Mouse (Mus musculus) embryo, embryonic 9.5 days (tissue): ENCODE data around the gene Npas3.
"Not testable (repeated sequence)": the region's sequence is repeated elsewhere in the genome, so short reads cannot be mapped to it uniquely, and the experiment has no call there.

Experiments used
- DNase-seq: peaks from one replicate; pipeline ENCODE4 v3.0.0-alpha.2; 2017; ENCODE audit errors: extremely low spot score

The Npas3 gene

DNA sequence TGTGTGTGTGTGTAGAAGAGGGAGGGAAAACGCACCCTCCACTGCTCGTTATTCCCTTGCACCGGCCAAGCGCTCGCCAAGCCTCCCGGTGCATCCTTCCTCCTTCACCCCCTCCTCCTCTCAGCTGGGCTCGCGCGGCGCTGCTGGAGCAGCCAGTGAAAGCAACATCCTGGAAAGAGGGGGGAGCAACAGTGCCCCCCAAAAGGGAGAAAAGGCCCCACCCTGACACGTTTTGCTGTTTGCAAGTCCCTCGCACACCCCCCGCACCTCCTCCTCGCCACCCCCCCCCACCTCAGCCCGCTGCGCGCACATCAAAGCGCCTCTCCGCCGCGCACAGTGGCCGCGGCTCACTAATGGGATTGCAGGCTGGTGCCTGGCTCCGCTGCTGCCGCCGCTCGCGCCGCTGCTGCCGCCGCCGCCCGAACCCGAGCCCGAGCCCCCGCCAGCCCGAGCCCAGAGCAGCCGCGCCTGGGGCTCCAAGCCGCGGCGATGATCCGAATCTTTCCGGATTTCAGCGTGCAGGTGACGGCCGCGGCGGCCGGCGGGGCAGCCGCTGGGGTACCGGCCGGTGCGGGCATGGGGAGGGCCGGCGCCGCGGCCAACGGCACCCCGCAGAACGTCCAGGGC, at the start of gene Npas3:
Gene Npas3 (plus strand): TSS at position 577 of the 627 bp plus-strand sequence.
- DNase-seq, result peak; percentile 82

DNA sequence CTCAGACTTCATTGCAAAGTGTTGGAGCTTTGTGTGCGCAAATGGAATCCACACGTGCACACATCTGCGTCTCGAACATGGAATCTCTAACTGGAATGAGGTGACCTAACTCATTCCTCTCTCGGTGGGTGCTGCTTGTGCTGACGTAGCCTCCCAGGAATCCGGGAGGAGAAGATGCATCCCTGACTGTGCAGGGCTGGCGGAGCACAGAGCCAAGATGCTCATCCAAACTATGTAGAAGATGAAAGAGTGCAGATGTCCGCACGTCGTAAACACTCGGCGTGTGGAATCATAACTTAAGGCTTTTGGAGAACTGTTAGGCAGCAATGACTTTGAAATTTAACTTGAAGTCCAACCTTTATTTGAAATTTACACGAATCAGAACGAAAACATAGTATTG, 31.3 kb upstream of the Npas3 start:
- DNase-seq, result no peak

DNA sequence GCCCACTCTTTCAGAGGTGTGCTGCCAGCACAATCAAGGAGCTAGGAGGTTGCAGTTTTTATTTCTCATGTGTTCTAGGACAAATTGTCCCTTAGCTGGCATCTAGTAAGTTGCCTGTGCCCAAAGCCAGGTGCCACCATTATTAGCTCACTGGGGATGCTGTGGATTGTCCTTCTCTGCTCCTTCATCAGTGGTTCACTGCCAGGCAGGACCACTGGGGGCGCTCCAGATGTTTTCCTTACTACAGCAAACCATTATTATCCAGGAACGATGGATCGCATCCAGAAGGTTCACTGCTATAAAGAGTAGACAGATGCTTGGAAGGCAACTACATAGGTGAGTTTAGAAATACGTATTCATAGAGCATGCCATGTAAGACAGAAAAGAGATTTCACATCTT, 25.7 kb upstream of the Npas3 start:
- DNase-seq, result no peak

DNA sequence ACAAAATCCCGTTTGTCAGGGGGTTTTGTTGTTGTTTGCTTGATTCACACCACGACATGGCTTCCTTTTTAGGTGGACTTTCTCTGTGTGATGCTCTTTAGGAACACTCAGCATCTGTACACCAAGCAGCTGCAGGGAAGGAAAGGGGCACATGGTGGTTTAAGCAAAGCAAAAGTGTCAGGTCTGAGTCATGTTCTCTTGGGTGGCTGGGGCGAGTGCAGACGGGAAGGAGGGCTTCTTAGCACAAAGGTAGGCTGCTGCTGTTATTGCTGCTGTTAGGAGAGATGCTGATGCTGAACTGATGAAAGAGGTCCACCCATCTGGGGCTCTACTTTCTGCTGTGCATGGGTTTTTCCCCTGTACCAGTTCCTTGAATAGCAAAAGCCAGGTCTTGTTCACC, 21.1 kb upstream of the Npas3 start:
- no peak for DNase-seq

DNA sequence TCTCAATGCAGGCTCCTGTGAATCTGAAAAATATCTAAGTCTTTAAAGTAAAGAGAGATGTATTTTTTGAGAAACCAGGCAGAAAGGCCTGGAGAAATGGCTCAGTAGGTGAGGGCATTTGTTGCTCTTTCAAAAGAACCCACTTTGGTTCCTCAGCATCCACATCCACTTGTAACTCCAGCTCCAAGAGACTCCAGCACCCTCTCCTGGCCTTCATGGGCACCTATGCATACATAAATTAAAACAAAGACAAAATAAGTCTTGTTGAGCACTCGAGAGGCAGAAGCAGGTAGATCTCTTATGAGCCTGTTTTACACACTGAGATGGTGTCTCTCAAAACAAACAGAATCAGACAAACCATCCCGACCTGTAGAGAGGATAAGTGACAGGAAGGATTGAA, 19.1 kb upstream of the Npas3 start:
- DNase-seq, result no peak

DNA sequence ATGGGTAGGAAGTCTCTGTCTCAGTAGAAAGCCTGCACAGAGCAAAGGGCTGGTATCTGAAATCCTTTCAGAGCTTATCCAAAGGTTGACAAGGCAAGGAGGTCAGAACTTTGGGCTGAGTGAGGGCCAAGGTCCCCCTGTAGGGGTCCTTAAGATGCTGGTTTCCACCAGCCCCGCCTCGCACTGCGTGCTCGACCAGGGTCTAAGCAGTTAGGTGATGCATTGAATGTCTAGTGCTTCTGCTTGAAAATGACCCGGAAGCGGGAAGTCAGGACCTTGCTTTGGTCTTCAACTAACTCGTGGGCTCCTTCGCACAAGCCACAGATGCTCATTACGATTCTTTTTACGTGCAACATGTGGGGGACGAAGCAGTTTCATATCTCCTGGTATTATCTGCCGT, 2.3 kb upstream of the Npas3 start:
- peak; percentile 27 for DNase-seq

DNA sequence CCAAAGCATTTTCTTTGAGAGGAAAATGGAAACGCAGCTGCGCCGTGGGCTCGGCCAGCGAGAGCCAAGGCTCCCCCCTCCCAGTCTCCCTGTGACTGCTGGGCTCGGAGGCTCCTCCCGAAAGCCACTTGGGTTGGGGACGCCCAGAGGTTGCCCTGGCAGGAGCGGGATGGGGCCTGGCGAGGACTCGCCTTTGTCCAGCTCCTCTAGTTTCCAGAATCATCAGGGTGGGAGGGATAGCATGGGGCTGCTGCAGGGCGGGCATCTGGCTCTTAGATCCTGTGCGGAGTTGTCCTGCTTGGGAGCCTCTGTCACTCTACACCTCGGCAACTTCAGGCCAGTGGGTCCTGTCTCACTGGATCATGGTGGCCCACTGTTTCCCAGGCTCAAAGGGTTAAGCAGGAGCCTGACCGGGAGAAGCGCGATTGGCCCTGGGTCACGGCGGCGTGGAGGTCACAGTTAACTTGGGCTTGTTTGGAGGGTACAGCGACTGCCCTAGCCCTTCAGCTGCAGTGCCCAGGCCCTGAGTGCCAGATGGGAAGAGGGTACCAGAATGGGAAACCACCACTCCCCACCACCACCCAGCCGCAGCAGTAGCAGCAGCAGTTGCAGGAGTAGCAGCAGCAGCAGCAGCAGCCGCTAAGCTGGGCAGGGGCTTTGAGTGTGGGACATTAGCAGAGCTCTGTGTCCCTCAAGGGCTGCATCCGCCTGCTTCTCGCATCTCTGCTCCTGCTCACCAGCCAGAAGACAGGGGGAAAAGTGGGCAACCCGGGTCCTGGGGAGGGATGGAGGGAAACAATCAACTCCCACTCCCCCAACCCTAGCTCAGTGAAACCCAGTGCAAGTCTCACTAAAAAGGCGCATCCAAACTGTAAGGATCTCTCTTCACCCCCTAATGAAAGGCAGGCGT, 1.6 kb upstream of the Npas3 start:
- peak; percentile 74 for DNase-seq

DNA sequence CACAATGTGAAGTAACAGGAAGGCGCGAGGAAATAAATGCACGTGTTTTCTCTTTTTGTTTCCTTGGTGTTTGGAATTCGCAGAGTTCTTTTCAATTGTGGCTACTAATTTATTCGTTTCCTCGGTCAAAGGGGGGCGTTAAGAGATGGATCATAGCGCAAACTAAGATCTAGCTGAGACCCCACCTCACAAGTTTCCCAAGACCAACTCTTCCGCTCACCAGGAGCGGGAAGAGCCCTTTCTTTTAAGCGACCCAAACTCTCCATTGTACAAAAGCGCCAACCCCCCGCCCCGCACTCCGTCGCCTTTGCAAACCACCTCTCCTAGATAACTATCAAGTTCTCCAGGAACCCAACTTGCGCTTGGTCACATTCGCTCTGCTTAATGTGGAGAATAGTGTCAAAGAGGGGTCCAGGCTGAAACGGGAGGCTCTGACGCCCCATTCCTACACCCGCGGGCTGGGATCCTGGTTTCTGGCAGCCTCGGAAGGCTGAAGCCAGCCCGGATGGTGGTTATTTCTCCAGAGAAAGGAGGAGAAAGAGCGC, 914 bp upstream of the Npas3 start:
- peak; percentile 63 for DNase-seq

DNA sequence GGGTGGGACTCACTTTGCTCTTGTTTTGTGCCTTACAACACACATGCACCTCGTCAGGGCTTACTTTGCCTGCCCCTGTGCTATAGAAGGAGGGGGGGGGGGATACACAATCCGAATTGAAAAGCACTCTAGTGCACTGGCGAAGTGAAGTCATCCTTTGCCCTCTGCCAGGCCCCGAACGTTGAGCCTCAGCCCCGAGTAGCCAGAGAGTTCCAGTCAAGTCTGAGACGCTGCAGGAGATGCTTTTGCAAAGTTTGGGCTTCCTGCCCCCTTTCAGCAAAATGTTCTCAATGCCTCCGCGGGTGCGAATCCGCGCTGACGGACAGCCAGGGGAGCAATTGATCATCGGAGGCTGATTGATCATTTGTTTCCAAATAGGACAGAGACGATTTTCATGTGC, 319 bp downstream of the Npas3 start:
- peak; percentile 62 for DNase-seq

DNA sequence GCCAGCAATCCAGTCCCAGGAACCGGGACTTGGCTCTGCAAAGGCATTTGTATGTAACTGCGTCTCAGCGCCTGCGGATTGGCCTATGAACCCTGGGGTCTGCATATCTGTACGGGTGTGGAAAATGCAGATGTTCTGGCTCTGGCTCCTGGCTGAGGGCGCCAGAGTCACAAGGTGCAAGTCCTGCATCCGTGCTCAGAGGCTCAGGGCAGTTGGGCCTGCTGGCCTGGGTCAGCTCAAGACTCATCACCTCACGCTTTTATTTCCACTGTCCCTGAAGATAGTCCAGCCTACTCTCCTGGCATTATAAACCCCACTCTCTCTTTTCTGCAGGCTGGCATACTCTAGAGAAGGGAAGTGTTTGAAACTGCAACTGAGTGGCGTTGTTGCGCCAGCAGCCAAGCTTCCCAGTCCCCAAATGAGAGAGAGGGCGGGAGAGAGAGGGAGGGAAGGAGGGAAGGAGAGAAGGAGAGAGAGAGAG, 3.3 kb downstream of the Npas3 start:
- peak; percentile 70 for DNase-seq

DNA sequence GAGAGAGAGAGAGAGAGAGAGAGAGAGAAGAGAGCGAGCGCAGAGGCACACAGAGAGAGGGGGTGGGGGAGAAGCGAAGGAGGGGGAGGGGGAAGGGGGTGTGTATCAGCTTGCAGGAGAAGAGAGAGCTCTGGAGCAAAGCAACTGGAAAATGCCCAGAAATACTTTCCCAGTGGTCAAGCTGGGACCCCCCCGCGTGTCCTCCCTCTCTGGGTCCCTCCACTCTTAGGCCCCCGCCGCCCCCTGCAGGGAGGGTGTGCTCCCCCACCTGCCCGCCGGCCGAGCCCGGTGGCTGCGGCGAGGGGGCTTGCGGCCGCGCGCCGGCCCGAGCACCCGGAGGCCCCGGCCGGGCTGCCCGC, 3.7 kb downstream of the Npas3 start:
- DNase-seq, result peak; percentile 64

DNA sequence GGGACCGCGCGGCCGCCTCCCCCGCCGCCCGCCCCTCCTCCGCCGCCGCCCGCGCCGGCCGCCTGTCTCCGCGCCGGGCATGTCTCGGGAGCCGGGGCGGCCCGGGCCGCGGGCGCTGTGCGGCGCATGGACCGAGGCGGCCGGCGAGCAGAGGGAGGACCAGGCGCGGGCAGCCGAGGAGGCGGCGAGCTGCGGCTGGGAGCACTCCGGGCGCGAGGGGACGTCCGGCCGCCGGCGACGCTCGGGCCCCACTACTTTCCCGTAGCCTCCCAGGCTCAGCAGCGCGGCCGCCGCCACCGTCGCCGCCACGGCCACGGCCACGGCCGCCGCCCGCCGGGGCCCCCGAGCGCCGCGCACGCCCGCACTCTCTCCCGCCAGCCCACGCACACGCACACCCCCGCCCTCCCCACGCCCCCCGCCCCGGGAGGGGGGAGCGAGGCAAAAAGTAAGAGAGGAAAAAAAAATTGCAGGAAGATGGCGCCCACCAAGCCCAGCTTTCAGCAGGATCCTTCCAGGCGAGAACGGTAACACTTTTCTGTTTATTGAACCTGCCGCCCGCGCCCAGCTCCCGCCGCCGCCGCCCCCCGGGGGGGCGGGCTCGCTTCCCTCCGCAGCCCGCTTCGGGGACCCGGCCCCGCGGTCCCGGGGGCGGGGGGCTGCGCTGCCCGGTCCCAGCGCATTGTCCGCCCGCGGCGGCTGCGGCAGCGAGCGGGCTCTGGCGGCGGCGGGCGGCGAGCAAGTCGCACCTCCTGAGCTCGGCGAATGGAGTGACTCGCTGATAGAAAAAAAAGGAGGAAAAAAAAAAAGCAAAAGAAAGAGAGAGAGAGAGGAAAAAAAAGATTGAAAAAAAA, 4.3 kb downstream of the Npas3 start:
- DNase-seq, result peak; percentile 68

DNA sequence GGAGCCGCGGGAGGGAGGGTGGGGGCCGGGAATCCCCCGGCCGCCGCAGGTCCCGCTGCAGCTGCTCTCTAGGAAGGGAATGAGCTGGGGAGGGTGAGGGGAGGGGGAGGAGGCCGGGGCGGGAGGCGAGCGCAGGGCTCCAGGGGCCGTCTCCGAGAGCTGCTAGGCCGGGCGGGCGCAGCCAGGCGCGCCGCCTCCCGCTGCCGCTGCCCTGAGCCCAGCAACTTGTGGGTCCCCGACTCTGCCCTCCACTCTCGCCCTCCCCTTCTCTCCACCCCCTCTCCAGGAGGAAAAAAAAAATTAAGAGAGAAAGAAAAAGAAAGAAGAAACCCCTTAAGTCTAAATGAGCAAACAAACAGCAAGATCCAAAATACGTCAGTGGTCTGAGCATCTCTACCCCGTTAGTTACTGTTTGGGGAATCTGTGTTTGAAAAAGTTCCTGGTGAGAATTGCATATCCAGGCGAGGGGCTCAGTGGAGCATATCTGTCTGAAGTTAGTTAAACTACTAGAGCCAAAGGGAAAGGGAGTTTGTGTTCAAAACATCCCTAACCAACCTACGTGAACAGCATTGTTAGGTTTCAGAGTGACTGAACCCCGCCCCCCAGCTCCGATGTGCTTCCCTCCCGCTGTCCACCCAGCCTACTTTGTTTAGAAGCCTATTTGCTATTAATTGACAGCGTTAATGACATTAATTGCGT, 5.1 kb downstream of the Npas3 start:
- peak; percentile 84 for DNase-seq

DNA sequence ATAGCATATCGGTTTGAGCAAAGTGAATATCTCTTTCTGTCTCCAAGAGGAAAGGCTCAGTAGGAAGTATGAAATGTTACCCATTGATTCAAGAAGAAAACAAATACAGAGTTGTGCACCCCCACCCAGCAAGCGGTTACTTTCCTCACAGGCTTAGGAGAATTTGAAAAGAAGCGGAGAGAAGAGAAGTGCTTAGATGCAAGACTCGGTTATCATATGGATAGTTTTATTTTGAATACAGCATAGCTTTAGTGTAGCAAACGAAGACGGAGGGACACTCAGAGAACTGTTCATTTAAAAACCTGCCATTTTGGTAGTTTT, 5.6 kb downstream of the Npas3 start:
- DNase-seq, result no peak

DNA sequence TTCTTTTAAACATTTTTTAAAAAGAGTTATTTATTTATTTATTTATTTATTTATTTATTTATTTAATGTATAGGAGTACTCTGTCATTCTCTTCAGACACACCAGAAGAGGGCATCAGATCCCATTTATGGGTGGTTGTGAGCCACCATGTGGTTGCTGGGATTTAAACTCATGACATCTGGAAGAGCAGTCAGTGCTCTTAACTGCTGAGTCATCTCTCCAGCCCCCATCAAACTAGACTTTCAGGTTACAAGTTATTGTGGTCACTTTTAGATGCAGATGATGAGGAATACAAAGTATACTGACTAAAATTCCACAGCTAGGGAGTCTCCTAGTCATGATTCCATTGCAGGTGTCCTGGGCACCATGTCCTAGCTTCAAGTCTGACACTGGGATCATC, 26.0 kb downstream of the Npas3 start:
- DNase-seq, result not testable (repeated sequence)

DNA sequence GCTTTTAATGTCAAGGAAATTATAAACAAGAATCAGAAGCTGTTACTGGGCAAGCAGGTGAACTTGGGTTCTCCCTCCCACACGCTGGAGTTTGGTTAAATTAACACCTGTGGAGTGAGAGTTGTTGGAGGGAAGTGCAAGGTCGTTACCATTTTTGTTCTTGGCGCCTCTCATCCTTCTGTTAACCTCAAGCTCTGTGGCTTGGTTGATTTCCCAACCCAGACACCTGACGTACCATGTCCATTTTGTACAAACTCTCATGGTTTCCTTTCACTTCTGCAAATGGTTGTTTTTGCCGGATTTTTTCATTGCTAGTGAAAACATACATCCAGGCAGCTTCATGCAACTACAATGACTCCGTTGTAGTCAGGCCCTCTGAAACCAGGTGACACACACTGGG, 28.9 kb downstream of the Npas3 start:
- DNase-seq, result no peak

DNA sequence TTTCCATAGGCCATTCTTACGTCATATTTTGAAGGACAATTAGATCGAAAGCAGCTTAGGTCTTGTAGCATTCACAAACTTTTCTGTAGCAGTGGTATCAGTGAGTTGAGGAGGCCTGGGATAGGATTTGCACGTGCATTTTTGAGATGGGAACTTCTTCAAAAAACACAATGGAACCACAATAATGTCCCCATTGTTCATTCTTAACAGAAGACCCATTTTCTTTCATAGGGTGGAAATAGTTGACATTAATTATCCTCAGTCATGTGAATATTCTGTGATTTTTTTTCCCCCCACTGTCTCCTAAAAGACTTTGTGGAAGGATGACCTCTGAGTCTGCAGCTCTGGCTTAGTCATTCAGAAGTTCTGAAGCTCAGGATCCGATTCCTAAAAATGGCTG, 41.9 kb downstream of the Npas3 start:
- no peak for DNase-seq

DNA sequence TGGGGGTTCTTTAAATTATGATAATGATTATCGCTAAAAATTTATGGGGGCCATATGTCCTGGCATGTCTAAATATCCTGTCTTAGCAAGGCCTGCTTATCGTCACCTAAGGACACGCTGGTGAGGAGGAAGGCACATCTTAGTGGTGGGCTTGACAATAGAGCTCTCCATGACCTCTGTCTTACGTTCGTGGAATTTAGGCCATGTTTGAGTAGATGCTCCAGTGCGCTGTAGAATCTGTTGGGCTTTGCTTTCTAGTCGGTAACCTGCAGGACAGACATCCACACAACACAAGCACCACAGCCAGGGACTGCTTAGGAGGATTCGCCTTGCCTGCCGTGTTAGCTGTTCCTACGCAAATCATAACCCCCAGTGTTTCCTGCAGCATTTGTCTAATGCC, 42.4 kb downstream of the Npas3 start:
- no peak for DNase-seq

DNA sequence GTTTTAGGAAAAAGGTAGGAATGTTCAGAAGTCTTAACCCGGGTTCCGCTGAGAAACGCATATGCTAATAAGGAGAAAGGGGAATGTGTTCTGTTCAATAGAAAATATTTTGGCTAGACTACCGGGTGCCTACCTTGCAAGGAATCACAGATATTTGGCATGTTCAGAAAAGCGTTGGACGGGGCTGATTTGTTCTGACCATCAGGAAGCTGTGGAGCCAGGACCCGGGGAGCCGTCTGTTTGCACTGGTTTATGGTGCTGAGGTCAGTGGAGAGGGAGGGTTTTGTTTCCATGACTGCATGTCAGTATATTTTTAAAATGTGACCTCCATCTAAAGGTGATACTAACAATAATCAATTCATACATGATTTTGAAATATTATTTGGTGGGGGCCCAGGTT, 43.5 kb downstream of the Npas3 start:
- DNase-seq, result no peak

DNA sequence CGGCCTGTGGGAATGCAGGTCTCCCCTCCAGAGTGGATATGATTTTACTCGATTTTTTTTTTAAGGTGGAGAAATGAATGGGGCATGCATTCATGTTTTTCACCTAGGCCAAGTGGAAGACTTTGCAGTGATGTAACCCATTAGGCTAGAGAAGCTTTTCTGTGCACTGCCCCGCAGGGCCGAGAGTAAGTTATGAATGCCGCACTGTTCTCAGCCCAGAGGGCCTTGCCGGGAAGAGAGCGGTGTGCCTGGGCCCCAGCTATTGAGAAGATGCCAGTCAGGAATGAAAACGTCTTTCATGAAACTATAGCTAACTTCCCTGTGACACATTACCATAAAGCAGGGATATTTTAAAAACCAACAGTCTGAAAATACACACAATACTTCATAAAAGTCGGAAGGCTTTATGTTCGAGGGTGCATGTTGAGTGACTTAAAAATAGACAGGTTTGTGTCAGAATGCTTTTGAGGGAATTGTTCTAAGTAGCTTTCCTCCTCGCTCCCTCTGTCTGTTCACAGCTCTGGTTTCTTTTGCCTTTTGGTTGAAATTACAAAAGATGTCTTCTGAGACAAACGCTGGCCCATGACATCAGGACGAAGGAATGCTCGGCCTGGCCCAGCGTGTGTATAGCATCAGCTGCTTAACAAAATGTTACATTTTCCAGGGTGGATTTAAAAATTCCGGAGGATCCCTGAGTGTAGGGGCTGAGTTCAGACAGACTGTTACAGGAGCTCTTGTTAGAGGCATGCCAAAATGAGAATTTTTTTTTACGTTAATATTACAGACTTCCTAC, 44.2 kb downstream of the Npas3 start:
- DNase-seq, result peak; percentile 36

DNA sequence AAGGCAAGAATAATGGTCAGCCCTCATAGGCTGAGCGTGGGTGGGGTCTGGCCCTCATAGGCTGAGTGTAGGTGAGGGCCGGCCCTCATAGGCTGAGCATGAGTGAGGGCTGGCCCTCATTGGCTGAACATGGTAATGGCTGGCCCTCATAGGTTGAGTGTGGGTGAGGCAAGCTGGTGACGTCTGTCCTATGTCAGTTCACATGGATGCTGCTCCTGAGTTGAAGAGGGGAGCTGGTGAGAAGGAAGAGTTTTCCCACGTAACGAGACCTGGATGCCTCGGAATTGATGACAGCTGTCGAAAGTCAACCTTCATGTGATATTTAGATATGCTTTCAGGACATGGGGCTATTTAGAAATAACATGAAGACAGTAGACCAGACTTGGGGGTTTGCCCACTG, 45.5 kb downstream of the Npas3 start:
- no peak for DNase-seq
